Mouse (Mus musculus) adrenal gland, adult (tissue): ENCODE measurements at regions not wholly inside any gene's neighbourhood (a gene's known extent, or its start where the extent isn't known, plus 50 kb on each side); places are given as distances from the start of the nearest gene placed in this dataset.
"Not testable (repeated sequence)": the region's sequence is repeated elsewhere in the genome, so short reads cannot be mapped to it uniquely, and the experiment has no call there.

ENCODE experiments used
- DNase-seq, 2 experiments: peaks; one replicate each; pipeline ENCODE4 v3.0.0; 2022 to 2023; ENCODE audit warnings: low spot score in 1 of 2; ENCODE audit not compliant: inconsistent age in 2 of 2

DNA sequence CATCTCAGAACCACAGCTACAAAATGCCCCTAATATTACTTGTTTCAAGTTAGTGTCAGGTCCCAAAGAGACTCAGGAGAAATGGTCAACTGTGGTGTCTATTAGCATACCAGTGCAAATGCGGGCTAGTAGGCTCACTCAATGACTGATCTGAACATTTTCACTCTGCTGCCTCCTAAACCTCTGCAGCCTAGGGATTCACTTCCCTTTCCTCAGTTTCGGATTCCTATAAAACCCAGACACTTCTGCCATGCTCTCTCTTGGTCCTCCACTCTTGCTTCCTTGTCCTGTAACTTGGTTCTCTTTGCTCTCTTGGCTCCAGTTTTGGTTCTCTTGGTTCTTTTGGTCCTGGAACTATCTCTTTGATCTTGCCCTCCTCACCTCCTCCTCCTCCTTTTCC lies 206.3 kb upstream of the Spef2 start:
- DNase-seq: no peak

DNA sequence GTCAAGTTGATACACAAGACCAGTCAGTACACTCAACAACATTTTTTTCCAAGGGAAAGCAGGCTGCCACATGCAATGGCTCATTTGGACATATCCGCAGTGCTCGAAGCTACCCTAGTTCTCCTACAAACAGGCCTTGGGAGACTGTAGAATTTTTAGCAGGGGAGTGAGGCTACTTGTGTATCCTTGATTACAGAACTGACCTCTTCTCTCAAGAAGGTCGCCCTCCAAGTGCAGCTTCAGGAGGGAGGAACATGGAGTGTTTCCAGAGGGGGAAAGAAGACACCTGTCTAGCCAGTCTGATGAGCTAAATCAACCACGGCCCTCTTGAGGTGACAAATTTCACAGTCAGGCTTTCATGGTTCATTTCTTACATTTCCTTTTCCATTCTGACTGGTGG lies 202.0 kb upstream of the Prlr start:
- DNase-seq: no peak

DNA sequence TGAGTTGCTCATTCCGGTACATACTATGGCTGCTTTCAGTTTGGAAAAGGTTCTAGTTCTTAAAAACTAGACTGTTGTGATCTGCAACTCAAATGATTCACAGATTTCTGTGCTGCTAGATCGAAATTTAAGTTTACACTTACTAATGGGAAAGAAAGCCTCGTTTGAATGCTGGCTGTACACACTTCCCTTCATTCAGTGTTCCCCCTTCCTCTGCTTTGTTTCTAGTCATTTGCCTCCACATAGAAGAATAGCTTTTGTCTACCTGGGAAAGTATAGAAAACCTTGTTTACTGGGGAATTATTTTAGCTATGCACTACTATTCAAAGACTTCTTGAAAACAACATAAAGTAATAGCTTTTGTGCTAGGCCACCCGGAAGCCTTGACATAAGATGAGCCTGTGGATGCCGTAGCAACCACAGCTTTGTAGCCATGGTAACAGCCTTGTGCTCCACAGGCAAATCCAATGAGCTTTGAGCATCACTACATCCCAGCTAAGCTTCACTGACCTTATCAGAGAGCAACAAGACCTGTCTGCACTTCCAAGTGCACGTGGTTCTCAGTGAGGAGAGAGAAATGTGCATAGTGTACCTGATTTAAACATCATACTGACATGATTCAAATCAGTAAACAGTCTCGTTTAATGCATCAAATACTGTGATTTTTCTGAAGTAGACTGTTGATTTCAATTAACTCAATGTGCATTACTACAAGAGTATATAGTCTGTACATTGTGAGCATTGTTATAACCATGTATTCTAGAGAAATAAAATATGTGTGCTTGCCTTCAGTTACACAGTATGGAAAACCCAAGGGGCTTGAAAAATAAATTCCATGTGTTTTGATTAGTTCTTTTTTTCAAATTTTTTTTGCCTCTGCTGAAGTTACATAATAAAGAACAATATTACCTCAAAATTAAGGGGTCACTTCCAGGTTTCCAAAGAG lies 165.5 kb upstream of the Prlr start:
- DNase-seq: no peak

DNA sequence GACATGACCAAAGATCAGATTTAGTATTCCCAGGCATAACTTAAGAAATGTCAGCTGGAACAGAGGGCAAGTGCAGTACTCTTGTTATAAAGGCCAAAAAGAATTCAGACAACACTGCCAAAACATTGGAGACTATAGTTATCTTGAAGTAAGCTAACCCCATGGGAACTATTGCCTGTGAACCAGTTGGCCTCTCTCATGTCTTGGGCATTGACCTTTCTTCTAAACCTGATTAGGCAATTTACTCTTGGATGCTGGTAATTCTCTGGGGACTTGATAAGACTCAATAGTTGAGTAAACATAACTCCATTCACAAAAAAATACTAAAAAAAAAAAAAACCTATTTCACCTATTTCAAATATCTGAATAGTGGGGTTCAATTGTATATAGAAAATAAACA lies 159.8 kb upstream of the Prlr start:
- peak in 1 of 2 experiments; percentile 26 for DNase-seq

DNA sequence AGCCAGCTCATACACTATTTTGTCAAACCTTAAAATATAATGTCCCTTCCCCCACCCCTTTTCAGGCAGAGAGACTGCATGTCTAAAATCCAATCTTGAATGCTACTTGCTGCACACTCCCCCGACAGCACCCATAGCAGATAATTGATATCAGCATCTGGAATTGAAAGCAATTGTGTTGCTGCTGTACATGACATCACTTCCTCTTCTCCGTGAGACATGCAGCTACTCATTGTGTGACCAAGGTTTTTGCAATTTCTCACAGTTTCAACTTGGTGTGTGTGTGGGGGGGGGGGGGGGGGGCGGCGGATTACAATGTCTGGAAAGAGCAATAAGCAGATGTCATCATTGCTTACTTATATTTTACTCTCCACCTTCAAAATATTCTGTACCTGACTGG lies 147.1 kb upstream of the Prlr start:
- DNase-seq: no peak

DNA sequence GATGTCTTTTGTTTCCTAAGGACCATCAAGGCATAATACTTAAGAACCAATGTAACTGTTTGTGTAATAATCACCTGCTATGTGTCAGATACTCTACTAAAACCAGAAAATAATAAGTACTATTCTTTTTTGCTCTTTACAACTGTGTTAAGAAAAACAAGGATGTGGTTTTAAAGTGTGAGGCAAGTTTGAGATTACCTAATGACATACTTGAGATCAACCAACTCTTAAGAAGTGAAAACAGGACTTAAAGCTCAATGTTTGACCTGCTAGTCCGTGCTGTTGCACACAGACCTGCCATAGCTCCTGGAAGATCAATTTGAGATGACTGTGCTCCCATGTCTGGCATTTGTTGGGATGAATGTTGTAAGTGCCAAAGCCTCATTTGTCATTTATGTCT lies 141.5 kb upstream of the Prlr start:
- DNase-seq: no peak

DNA sequence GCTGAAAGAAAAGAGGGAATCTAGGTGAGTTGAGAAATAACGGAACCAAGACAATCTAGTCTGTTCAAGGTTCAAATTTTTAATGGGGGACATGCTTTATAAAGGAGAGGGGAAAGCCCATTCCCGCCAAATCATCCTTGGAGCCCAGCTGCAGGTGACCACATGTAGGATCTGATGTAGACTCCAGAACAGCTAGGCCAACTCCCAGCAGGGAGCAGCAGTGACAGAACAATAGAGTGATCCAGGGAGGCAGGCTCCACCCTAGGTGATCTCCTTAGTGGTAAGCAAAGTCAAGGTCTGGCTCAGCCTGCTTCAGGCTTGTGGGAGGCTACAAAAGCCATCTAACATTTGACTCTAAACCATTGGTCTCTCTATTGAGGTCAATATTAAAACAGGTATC lies 140.5 kb upstream of the Prlr start:
- DNase-seq: not testable (repeated sequence)

DNA sequence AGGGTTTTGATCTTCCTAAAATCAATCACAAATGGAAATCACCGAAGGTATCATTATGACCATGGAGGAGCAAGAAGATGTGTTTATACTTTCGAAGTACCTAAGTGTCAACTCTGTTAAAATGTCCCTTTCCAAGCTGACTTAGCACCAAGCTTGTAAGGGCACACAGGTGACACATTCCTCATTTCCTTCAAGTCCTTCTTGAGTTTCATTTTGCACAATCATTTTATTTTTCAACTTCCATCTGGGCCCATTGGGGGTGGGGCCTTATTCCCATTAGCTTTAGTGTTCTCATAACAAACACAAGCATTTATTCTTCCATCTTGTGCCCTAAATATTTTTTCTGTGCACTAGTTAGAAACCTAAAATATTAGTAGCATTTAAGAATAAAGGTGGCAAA lies 103.5 kb upstream of the Prlr start:
- no peak for DNase-seq

DNA sequence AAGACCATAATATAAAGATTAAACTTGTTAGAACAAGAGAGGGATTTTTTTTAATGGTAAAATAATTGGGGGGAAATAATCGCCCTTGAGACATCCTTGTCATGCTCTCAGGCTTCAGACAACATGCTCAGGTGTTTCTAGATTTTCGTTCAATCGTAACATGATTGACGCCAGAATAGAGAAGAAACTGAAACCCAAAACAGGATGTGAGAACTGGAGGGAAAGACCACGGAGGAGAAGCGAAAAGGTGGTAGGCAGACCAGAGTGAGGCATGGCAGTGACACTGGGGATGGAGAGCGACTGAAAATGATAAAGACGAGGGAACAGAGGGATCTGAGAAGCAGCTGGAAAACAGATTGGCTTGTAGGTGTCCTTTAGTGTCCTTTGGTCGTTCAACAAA lies 102.1 kb upstream of the Prlr start:
- DNase-seq: no peak

DNA sequence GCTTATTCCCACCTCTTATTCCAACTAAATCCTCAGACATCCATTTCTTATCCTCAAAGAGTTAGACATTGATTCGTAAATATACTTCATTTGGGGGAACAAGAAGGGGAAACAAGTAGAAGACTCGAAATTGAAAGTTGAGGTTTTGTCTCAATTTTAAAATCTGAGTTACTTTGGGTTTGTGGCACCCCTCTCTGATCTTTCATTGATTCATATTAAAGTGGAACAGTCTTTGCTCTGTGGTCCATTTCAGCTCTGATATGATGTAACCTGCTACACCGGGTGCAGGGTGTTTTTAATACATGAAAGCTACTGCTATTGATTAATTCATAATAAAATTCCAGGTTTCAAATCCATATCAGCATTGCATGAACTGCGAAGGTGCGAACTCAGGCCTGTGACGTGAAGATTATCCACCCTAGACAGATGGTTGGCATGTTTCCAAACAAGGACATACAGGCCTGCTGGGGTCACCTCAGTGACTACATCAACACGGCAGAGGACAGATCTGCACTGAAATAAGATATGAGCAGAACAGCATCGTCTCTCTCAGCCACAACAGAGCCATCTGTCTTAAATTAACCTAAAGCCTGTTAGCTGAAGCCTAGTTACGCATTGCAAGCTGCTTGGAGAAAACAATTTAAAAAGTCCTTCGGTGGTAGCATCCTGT lies 101.5 kb upstream of the Prlr start:
- DNase-seq: no peak

DNA sequence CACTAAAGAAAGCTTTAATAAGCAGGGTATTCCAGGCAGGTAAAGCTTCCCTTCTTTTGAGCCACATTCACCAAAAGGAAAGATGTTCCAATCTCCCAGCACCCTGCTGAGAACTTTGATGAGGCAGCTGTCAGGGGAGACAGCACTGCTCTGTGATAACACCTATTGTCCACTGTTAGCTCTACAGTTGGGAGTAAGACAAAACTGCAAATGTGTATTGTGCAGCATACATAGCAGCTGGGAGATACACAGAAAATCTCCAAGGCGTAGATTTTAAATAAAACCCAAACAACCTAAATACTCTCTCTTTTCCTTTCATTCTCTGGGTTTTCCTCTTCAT lies 101.0 kb upstream of the Prlr start:
- DNase-seq: no peak

DNA sequence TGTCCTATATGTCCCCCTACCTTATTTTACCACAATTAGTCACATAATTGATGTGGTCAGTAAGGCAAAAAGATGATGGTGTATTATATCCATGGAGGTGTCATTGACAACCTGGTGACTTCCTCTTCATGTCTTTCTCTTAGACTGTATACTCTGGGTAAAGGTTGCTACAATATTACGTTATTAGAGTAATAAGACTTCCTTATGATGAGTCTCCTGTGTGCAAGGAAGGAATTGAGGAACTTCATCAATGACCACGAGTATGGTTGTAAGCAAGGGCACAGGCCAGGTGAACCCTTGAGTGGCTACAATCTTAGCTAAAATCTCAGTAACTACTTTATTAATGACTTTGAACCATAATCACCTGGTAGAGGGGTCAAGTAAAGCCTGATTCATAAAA lies 98.6 kb upstream of the Prlr start:
- no peak for DNase-seq

DNA sequence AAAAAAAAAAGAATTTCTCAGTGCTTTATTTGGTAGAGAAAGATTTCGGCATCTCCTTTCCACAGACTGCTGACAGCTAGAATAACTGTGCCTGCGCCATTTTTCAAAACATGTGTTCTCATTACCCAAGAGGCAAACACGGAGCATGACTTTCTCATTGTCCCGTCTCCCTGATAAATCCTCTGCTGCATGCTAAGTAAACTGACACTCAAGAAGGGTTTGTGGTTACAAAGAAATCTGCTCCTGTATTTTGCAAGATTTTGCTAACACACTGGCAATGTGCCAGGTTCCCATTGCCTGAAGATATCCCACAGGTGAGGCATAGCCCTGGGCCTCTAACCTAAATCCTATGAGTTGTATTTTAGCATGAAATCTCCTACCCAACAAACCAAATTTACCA lies 97.5 kb upstream of the Prlr start:
- DNase-seq: no peak

DNA sequence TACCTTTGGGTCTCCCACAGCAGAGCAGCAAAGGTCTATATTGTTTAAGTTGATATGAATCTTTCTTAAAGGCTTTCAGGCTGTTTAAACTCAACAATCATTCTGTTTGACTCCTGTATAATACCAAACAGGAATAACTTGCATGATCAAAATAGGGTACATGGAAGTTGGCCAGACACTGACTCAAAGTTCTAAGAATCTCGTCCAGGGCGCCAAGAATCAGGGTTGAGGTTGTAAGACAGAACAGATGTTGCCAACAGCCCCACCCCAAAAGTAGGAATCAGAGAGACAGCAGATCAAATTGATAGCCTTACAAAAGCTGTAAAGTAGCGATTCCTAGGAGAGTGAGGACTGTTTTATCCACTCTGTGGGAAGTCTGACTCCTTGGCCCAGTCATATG lies 88.3 kb upstream of the Prlr start:
- DNase-seq: peak; percentile 5 to 90

DNA sequence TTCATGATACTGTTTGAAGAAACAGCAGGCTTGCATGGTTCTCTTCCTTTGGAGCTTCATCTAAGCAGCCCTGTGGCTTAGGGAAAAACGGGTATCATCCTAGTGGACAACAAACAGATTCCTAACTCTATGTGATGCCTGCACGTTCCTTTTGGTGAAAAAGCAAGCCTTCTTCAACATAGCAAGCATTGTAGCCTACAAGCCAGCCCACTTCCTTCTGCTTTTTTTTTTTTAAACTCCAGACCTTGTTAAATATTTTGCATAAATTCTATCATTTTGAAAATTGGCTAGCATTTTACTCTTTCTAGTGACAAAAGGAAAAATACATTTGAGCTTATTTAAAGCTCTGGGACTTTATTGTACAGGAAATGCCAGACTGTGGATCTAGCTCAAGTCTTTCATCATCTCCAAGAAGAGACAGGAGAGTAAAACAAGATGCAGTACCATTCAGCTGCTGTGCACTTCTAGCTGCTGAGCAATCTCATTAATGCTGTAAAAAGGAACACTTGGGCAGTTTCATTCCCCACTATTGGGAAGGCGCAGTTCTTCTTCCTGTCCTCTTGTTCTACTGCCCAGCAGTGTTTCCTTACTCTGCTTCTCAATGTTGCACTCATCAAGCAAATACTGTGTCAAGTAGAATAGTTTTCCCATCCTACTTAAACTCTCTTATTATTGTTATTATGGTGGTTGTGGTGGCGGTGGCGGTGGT lies 86.5 kb upstream of the Prlr start:
- DNase-seq: no peak

DNA sequence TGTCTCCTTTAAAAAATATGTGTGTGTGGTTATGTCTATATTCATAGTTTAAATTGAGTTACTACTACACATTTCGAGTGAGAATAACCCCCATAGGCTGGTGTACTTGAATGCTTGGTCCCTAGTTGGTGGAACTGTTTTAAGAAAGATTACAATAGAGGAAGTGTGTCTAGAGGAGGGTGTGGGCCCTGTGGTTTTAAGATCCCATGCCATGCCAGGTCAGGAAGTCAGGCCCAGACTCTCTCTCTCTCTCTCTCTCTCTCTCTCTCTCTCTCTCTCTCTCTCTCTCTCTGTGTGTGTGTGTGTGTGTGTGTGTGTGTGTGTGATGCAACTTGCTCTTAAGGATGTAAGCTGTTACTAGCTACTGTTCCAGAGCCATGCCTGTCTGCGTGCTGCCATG lies 73.7 kb upstream of the Prlr start:
- no peak for DNase-seq

DNA sequence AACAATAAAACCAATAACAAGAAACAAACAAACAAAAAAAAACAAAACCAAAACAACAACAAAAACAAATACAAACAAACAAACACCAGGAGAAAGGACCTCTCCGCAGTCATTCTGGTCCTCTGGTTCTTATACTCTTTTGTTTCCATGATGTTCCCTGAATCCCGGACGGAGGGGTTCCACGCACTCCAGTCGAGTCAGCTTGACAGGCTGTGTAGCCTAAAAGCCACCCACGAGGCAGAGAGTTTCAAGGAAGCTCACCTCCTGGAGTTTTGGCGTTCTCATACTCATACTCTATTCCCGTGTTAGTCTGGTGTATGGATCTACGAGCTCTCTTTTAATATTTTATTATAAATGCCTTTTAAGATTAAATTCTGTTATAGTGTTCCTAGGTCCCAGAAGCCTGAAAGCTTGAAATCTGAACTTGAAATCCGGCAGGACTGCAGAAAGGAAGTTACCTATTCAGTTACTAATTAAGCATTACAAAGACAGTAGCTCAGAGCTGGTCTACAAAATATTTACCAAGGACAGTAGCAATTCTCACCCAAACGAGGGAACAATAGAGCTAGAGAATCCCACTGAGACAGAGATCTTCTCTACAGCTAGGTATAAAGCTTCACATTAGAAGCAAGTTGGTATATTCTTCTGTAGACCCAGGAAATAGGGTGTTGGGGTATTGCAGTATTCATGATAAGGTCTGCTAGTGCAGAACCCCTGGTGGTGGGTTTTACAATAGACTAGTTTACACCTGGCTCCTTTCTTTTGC lies 71.6 kb upstream of the Prlr start:
- DNase-seq: not testable (repeated sequence)

DNA sequence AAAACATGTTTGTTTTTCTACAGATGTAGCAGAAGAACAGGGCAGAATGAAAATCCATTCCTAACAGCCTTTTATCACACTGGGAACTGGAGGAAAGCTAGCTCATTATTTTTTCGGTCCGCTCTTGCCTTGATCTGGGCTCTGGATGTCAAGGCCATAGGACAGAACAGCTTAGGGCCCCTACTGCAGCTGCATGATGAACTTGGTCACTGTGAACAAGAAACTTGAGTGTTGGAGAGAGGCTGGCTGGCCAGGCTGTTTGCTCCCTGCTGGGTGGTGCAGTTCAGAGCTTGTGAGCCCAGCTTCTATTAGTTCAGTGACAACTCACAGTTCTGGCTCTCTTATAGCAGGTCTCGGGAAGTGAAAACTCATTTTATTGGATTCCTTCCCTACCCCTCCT lies 70.2 kb upstream of the Prlr start:
- DNase-seq: peak; percentile 36 to 50
